Mouse (Mus musculus) embryonic fibroblast, embryonic 13.5 days (primary cell): ENCODE results near the gene Pla2g1b.

Experiments used
- CTCF ChIP-seq: IDR thresholded peaks from 2 replicates; pipeline ENCODE4 v1.5.1; 2011; ENCODE audit warnings: mild to moderate bottlenecking, control low read depth, low read length, moderate library complexity, borderline replicate concordance; ENCODE audit not compliant: insufficient read depth
- POLR2A ChIP-seq: IDR thresholded peaks from 2 replicates; pipeline ENCODE4 v1.6.1; 2011; ENCODE audit warnings: low read depth, mild to moderate bottlenecking, control low read depth, low read length, moderate library complexity

GRCm38 (mm10) chr5:115480101-115480500, 14.0 kb downstream of the Pla2g1b start:
- no peak for TF ChIP-seq POLR2A
- no peak for TF ChIP-seq CTCF
